Mouse (Mus musculus) liver, postnatal 0 days (tissue): Measurements from ENCODE around the gene Fgd4.

Experiments used
- CTCF ChIP-seq: sonication (generic); IDR thresholded peaks from 2 replicates; pipeline ENCODE4 v1.5.1; 2016; ENCODE audit warnings: antibody characterized with exemption, low read depth
- EP300 ChIP-seq: IDR thresholded peaks from 2 replicates; pipeline ENCODE4 v1.6.1; 2016; ENCODE audit warnings: antibody characterized with exemption, low read depth, mild to moderate bottlenecking

GRCm38 (mm10) chr16:16549105-16549504, 51.2 kb downstream of the Fgd4 start:
- TF ChIP-seq EP300 (no peak), CTCF (no peak)
